Mouse (Mus musculus): ENCODE measurements around the gene Olfr223. TPM values are rescaled to one million over a fixed set of nuclear protein-coding genes. Genes with fewer than 3 reads are reported as not detected.
"Not testable (repeated sequence)": the region's sequence is repeated elsewhere in the genome, so short reads cannot be mapped to it uniquely, and the experiment has no call there.

Olfr223 gene
- polyA plus RNA-seq, 1 experiment: not detected

GRCm38 (mm10) chr11:59634001-59634660 lies 41.0 kb upstream of the Olfr223 start:
- TF ChIP-seq POLR2A (IDR thresholded peaks at IDR 0.05; ENCODE audit: borderline replicate concordance, insufficient read depth, low read length) (no peak), CTCF (IDR thresholded peaks at IDR 0.05; ENCODE audit: borderline replicate concordance, insufficient read depth, low read depth, low read length) (no peak)
- peaks cover 7% of the 10 kb centered on the region for H3K4me1 ChIP-seq (ENCODE audit: control insufficient read depth, insufficient read depth, low read length)
- no peak overlapping the region for H3K27ac ChIP-seq (ENCODE audit: insufficient read depth, low read length)
- no peak overlapping the region for H3K4me3 ChIP-seq (replicated peaks; ENCODE audit: insufficient read depth, low read depth, low read length)
- no peaks in the 10 kb centered on the region for H3K27me3 ChIP-seq (ENCODE audit: control insufficient read depth, insufficient read depth, low read length)
- 83% methylated on average over 7 of the region's 7 CpGs for WGBS
- no peak for DNase-seq

DNA sequence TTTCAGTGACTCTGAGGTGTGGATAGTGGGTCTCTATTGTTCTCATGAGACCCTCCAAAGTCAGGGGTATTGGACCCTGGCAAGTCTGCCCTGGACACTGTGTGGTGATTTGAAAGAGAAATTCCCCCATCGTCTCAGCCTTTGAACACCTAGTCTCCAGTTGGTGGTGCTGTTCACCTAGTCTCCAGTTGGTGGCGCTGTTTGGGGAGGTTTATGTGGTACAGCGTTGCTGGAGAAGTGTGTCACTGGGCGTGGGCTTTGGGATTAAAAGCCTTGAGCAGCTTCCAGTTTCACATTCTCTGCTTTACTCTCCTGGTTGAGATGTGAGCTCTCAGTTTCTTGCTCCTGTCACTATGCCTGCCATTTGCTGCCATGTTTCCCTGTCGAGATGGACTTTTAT lies 39.9 kb upstream of the Olfr223 start:
- Histone ChIP-seq H3K4me3 (replicated peaks; ENCODE audit: insufficient read depth, low read depth, low read length) (no peak overlapping the region), H3K27ac (ENCODE audit: insufficient read depth, low read length) (no peak overlapping the region), H3K4me1 (ENCODE audit: control insufficient read depth, insufficient read depth, low read length) (peaks cover 7% of the 10 kb centered on the region), H3K27me3 (ENCODE audit: control insufficient read depth, insufficient read depth, low read length) (no peaks in the 10 kb centered on the region)
- DNase-seq: peak; percentile 30 to 53
- TF ChIP-seq POLR2A (IDR thresholded peaks at IDR 0.05; ENCODE audit: borderline replicate concordance, insufficient read depth, low read length): no peak
- peak; percentile 75; the same call in 1 of the 2 replicates for TF ChIP-seq CTCF (IDR thresholded peaks at IDR 0.05; ENCODE audit: borderline replicate concordance, insufficient read depth, low read depth, low read length)
- WGBS: 23% methylated on average over 5 of the region's 5 CpGs

DNA sequence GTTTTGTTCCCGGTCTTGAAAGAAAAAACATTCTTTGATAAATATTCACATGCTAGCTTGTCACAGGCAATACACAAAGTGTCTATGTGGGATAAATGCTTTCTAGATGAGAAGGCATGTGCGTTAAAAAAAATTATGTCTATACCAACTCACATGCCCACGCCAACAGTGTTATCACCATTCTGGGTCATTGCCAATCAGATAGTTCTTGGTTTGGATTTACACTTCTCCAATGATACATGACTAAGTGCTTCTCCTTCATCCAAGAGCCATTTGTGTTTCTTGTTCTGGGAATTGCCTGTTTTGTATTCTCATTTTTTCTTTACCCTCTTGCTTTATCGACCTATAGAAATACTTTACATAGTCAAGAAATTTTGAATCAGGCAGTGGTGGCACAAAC lies 38.9 kb upstream of the Olfr223 start:
- DNase-seq: no peak
- no peaks in the 10 kb centered on the region for H3K27me3 ChIP-seq (ENCODE audit: control insufficient read depth, insufficient read depth, low read length)
- no peak overlapping the region for H3K4me3 ChIP-seq (replicated peaks; ENCODE audit: insufficient read depth, low read depth, low read length)
- H3K27ac ChIP-seq (ENCODE audit: insufficient read depth, low read length): no peak overlapping the region
- WGBS: 91% methylated on average over 4 of the region's 4 CpGs
- peaks cover 7% of the 10 kb centered on the region for H3K4me1 ChIP-seq (ENCODE audit: control insufficient read depth, insufficient read depth, low read length)
- TF ChIP-seq POLR2A (IDR thresholded peaks at IDR 0.05; ENCODE audit: borderline replicate concordance, insufficient read depth, low read length) (no peak), CTCF (IDR thresholded peaks at IDR 0.05; ENCODE audit: borderline replicate concordance, insufficient read depth, low read depth, low read length) (no peak)

DNA sequence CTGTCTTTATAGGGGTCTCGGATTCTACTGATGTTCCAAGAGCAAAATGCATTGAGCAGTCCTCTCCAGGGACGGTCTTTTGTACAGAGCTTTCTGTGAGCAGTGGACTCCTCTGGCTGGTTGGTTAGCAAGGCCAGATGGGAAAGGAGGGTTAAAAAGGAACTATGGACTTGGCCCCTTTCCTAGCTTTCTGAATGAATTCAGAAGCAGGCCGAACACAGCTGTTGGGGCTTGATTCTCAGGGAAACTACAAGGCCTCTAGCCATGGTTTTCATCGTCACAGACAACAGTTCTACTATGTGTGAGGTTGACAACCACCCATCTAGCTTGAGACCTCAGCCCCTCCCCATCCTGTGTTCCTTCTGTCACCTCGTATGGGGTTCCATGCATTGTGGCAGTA lies 36.8 kb upstream of the Olfr223 start:
- H3K4me1 ChIP-seq (ENCODE audit: control insufficient read depth, insufficient read depth, low read length): no peaks in the 10 kb centered on the region
- no peak overlapping the region for H3K27ac ChIP-seq (ENCODE audit: insufficient read depth, low read length)
- TF ChIP-seq CTCF (IDR thresholded peaks at IDR 0.05; ENCODE audit: borderline replicate concordance, insufficient read depth, low read depth, low read length): no peak
- WGBS: 46% methylated on average over 5 of the region's 5 CpGs
- DNase-seq: no peak
- H3K4me3 ChIP-seq (replicated peaks; ENCODE audit: insufficient read depth, low read depth, low read length): no peak overlapping the region
- H3K27me3 ChIP-seq (ENCODE audit: control insufficient read depth, insufficient read depth, low read length): no peaks in the 10 kb centered on the region

DNA sequence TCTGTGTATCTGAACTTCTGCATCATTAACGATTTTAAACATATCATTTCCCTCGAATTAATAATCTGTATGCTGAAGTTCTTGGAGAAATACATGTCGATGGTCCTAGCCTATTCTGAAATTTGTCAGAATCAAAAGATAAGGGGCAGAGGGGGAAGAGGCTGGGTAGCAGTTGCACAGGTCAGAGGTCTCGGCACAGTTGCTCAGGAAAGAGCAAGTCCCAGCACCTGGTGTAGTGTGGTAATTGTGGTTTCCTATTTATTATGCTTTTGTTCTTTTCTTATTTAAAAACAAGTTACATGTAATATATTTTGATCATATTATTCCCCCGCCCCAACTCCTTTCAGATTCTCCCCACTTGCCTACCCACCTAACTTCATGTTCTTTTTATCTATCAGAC lies 35.1 kb upstream of the Olfr223 start:
- WGBS: 87% methylated on average over 5 of the region's 5 CpGs
- no peak overlapping the region for H3K27ac ChIP-seq (ENCODE audit: insufficient read depth, low read length)
- TF ChIP-seq CTCF (IDR thresholded peaks at IDR 0.05; ENCODE audit: borderline replicate concordance, insufficient read depth, low read depth, low read length): no peak
- TF ChIP-seq POLR2A (IDR thresholded peaks at IDR 0.05; ENCODE audit: borderline replicate concordance, insufficient read depth, low read length): no peak

DNA sequence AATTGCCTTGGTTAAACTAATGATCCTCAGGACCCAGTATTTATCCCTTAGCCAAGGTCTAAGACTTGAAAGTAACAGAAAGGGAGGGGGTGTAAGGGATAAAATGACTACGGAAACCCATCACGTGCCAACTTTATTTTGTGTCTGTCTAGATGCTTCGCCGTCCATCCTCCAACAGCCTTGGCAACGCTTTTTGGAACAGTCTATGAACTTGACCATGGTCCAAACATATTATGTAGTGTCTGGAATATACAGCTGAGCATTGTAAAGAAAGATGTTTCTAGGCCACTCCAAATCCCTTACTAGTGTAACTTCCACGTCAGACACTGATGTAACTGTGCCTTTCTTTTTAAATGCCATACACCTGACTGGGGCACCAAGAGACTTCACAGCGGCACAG lies 33.1 kb upstream of the Olfr223 start:
- Histone ChIP-seq H3K4me3 (replicated peaks; ENCODE audit: insufficient read depth, low read depth, low read length) (no peak overlapping the region), H3K27ac (ENCODE audit: insufficient read depth, low read length) (no peak overlapping the region), H3K4me1 (ENCODE audit: control insufficient read depth, insufficient read depth, low read length) (no peaks in the 10 kb centered on the region), H3K27me3 (ENCODE audit: control insufficient read depth, insufficient read depth, low read length) (no peaks in the 10 kb centered on the region)
- no peak for TF ChIP-seq POLR2A (IDR thresholded peaks at IDR 0.05; ENCODE audit: borderline replicate concordance, insufficient read depth, low read length)
- no peak for TF ChIP-seq CTCF (IDR thresholded peaks at IDR 0.05; ENCODE audit: borderline replicate concordance, insufficient read depth, low read depth, low read length)
- 44% methylated on average over 7 of the region's 7 CpGs for WGBS
- DNase-seq: no peak

More for the DNA sequence above, 35.1 kb upstream of the Olfr223 start:
- Histone ChIP-seq H3K27me3 (ENCODE audit: control insufficient read depth, insufficient read depth, low read length) (no peaks in the 10 kb centered on the region), H3K4me3 (replicated peaks; ENCODE audit: insufficient read depth, low read depth, low read length) (no peak overlapping the region), H3K4me1 (ENCODE audit: control insufficient read depth, insufficient read depth, low read length) (no peaks in the 10 kb centered on the region)
- DNase-seq: no peak

- H3K27ac ChIP-seq (ENCODE audit: insufficient read depth, low read length): no peak overlapping the region
- TF ChIP-seq CTCF (IDR thresholded peaks at IDR 0.05; ENCODE audit: borderline replicate concordance, insufficient read depth, low read depth, low read length): peak; percentile 89
- TF ChIP-seq POLR2A (IDR thresholded peaks at IDR 0.05; ENCODE audit: borderline replicate concordance, insufficient read depth, low read length): no peak
- H3K4me1 ChIP-seq (ENCODE audit: control insufficient read depth, insufficient read depth, low read length): no peaks in the 10 kb centered on the region
- no peak overlapping the region for H3K4me3 ChIP-seq (replicated peaks; ENCODE audit: insufficient read depth, low read depth, low read length)
- 27% methylated on average over 6 of the region's 6 CpGs for WGBS
- DNase-seq: peak; percentile 72 to 75
- H3K27me3 ChIP-seq (ENCODE audit: control insufficient read depth, insufficient read depth, low read length): no peaks in the 10 kb centered on the region
Measured at GRCm38 (mm10) chr11:59624017-59624630, 31.0 kb upstream of the Olfr223 start.

DNA sequence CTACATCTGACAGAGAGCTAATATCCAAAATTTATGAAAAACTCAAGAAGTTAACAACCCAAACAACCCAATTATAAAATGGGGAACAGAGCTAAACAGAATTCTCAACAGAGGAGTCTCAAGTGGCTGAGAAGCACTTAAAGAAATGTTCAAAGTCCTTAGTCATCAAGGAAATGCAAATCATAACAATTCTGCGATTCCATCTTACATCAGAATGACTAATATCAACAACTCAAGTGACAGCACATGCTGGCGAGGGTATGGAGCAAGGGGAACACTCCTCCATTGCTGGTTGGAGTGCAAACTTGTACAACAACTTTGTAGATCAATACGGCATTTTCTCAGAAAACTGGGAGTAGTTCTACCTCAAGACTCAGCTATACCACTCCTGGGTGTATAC lies 29.1 kb upstream of the Olfr223 start:
- Histone ChIP-seq H3K27ac (ENCODE audit: insufficient read depth, low read length) (no peak overlapping the region), H3K4me1 (ENCODE audit: control insufficient read depth, insufficient read depth, low read length) (no peaks in the 10 kb centered on the region), H3K4me3 (replicated peaks; ENCODE audit: insufficient read depth, low read depth, low read length) (no peak overlapping the region), H3K27me3 (ENCODE audit: control insufficient read depth, insufficient read depth, low read length) (no peaks in the 10 kb centered on the region)
- no peak for DNase-seq
- TF ChIP-seq CTCF (IDR thresholded peaks at IDR 0.05; ENCODE audit: borderline replicate concordance, insufficient read depth, low read depth, low read length) (no peak), POLR2A (IDR thresholded peaks at IDR 0.05; ENCODE audit: borderline replicate concordance, insufficient read depth, low read length) (no peak)
- 74% methylated on average over 3 of the region's 3 CpGs for WGBS

DNA sequence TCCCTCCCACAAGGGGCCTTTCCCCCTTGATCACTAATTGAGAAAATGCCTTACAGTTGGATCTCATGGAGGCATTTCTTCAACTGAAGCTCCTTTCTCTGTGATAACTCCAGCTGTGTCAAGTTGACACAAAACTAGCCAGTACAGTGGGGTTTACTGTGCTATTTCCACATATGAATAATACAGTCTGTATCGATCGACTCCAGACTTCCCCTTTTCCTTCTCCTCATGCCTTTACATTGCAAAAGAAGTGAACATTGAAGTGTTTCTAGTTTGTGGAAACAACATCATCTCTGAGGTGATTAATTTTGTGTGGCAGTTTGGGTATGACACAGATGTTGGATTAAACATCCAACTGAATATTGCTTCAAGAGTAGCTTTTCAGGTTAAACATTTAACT lies 23.9 kb upstream of the Olfr223 start:
- 98% methylated on average over 2 of the region's 2 CpGs for WGBS
- H3K27ac ChIP-seq (ENCODE audit: insufficient read depth, low read length); H3K4me3 ChIP-seq (replicated peaks; ENCODE audit: insufficient read depth, low read depth, low read length); DNase-seq; H3K4me1 ChIP-seq (ENCODE audit: control insufficient read depth, insufficient read depth, low read length); H3K27me3 ChIP-seq (ENCODE audit: control insufficient read depth, insufficient read depth, low read length): not testable (repeated sequence)
